Mouse (Mus musculus) c-Kit-positive CD71-positive TER-119-positive erythroid progenitor cells, embryonic 14.5 days (primary cell): ENCODE measurements around the gene Pafah1b1.

Source experiments
- DNase-seq: peaks from one replicate; pipeline ENCODE4 v3.0.0-alpha.2; 2013; ENCODE audit warnings: low spot score

Gene Pafah1b1

GRCm38 (mm10) chr11:74720668-74721067 is 3.8 kb downstream of the Pafah1b1 start:
- no peak for DNase-seq

GRCm38 (mm10) chr11:74715971-74716525 is 8.4 kb downstream of the Pafah1b1 start:
- no peak for DNase-seq

GRCm38 (mm10) chr11:74710671-74711070 is 13.8 kb downstream of the Pafah1b1 start:
- no peak for DNase-seq

- DNase-seq, result no peak
Observed at GRCm38 (mm10) chr11:74708781-74709180, 15.7 kb downstream of the Pafah1b1 start.

- no peak for DNase-seq
Observed at GRCm38 (mm10) chr11:74704068-74704467, 20.4 kb downstream of the Pafah1b1 start.

GRCm38 (mm10) chr11:74699505-74699904 is 25.0 kb downstream of the Pafah1b1 start:
- no peak for DNase-seq

- no peak for DNase-seq
Observed at GRCm38 (mm10) chr11:74692151-74692550, 32.3 kb downstream of the Pafah1b1 start.

- DNase-seq, result no peak
Observed at GRCm38 (mm10) chr11:74675156-74675555, 49.3 kb downstream of the Pafah1b1 start.

- no peak for DNase-seq
Observed at GRCm38 (mm10) chr11:74674713-74675112, 49.8 kb downstream of the Pafah1b1 start.

- DNase-seq, result peak; percentile 66
Observed at GRCm38 (mm10) chr11:74673561-74673960, 50.9 kb downstream of the Pafah1b1 start.

- no peak for DNase-seq
Observed at GRCm38 (mm10) chr11:74672901-74673513, 51.5 kb downstream of the Pafah1b1 start.

GRCm38 (mm10) chr11:74671839-74672238 is 52.6 kb downstream of the Pafah1b1 start:
- DNase-seq, result no peak

- no peak for DNase-seq
Observed at GRCm38 (mm10) chr11:74671013-74671412, 53.5 kb downstream of the Pafah1b1 start.

GRCm38 (mm10) chr11:74670151-74670550 is 54.3 kb downstream of the Pafah1b1 start:
- no peak for DNase-seq

- DNase-seq, result no peak
Observed at GRCm38 (mm10) chr11:74668971-74669370, 55.5 kb downstream of the Pafah1b1 start.

GRCm38 (mm10) chr11:74668466-74668865 is 56.0 kb downstream of the Pafah1b1 start:
- no peak for DNase-seq

GRCm38 (mm10) chr11:74667582-74668010 is 56.9 kb downstream of the Pafah1b1 start:
- no peak for DNase-seq

GRCm38 (mm10) chr11:74666776-74667581 is 57.5 kb downstream of the Pafah1b1 start:
- no peak for DNase-seq

- no peak for DNase-seq
Observed at GRCm38 (mm10) chr11:74666284-74666652, 58.2 kb downstream of the Pafah1b1 start.

GRCm38 (mm10) chr11:74665631-74666283 is 58.7 kb downstream of the Pafah1b1 start:
- no peak for DNase-seq

GRCm38 (mm10) chr11:74664906-74665305 is 59.6 kb downstream of the Pafah1b1 start:
- DNase-seq, result no peak

GRCm38 (mm10) chr11:74664279-74664678 is 60.2 kb downstream of the Pafah1b1 start:
- no peak for DNase-seq

GRCm38 (mm10) chr11:74662221-74662620 is 62.2 kb downstream of the Pafah1b1 start:
- no peak for DNase-seq
